Mouse (Mus musculus) cerebellum, adult (tissue): Measurements from ENCODE around the gene Fabp6.
A peak's percentile ranks its signal among the peaks of the same experiment; 100 is the strongest.

Experiments
- ATAC-seq: cut with Nextera tagmentation; 2 replicates; pipeline ENCODE4 v1.9.2; 2017; ENCODE audit warnings: mild to moderate bottlenecking, moderate library complexity, mixed read lengths; ENCODE audit not compliant: insufficient number of reproducible peaks, low FRiP score, low TSS enrichment

The Fabp6 gene

DNA sequence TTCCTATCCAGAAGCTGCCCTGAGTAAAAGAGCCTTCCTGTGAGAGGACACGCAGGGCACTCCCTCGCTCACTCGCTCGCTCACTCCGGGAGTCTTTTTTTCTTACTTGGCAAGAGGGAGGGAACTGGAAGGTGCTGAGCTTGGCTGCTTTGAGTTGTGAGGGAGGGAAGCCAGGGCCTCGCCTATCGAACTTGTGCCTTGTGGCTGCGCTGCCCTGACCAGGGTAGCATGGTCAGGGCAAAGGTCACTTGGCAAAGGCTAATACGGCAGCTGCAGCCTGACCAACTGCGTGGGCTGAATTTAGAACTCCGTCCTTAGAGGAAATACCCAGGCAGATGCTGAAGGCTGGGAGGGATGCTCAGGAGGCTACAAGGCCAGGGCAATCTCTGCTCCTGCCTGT lies 51.6 kb downstream of the Fabp6 start:
- peak; percentile 32; the same call in 1 of the 2 replicates for ATAC-seq

DNA sequence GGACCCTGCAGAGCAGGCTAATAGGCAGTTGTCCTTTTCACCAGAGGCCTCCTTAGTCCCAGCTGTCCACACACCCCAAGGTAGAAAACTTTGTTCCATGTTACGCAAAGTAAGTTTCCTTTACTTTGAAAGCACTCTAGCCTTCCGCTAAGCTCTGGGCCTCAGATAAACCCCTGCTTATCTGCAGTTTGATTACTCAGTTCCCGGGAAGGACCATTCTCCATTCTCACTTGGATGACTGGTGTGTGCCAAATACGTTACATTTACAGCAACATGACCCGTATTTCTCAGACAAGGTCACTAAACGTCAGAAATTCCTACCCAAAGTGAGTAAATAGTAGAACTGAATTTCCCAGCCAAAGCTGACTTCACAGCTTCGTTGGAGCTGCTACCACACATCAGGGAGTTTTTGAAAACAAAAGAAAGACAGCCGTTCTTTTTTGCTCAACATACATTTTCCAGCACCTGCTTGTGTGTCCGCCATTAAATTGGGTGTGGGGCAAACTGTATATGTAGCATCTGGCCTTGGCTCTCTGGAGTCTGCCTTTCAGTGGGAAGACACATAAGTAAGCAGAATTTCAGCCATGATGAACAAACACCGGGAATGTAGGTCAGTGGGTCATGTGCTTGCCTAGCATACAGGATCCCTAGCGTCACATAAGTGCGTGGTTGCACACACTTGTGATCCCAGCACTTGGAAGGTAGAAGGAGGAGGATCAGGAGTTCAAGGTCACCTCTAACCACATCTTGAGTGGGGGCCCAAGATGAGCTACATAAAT lies 52.5 kb downstream of the Fabp6 start:
- ATAC-seq: no peak

DNA sequence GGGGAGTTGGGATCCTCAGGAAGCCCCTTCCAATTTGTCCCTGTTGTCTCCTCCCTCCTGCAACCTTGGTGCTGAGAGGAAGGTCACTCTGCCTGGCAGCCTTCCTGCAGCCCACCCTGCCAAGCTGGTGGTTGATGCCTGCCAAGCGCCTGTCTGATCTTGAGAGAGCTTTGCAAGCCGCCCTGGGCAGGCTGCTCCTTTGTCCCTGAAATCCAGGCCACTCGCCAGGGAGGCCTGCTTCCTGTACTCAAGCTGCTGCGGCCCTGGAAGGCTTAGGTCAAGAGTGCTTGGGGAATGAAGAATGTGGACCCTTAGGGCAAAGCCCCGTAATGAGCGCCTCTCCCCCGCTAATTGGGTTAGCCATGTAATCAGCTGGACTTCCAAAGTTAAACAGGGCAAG lies 53.2 kb downstream of the Fabp6 start:
- peak; percentile 76 for ATAC-seq

DNA sequence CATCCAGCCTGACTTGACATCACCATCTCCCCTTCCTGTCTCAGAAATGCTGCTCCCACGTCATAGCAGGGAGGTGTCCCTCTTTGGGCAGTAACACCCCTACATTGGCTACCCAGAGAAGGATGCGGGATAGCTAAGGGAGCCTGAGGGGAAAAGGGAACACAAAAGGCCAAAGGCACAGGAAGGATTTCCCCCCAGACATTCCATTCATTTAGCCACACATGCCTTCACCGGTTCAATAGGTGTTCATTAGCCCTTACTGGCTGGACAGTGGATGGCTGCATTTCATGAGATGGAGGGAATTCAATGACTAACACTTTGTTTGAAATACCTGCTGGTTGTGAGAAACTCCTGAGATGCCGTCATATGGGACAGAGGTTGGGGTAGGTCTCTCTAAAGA lies 54.7 kb downstream of the Fabp6 start:
- ATAC-seq: no peak
